Mouse (Mus musculus): Measurements from ENCODE around the gene Flywch2.

DNA sequence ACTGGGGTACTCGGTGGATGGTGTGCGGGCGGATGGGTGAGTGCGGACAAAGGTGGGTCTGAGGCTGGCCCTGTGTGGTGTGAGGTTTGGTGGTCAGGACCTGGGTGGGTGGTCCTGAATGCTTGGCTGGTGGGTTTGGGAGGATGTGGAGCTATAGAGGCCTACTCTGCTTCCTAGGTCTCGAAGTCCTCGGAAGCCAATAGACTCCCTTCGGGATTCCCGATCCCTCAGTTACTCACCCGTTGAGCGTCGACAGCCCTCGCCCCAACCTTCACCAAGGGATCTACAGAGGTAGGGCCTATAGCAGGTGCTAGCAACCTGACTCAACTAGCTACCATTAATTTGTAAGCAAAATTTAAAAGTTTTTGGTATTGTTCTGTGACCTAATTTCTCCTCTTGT is 37.7 kb upstream of the Flywch2 start:
- TF ChIP-seq CTCF (IDR thresholded peaks at IDR 0.05; ENCODE audit: control insufficient read depth, insufficient read depth, insufficient read length) (no peak), MYOD1 (IDR thresholded peaks at IDR 0.05; ENCODE audit: control insufficient read depth, insufficient read length, low read depth) (no peak)
